Mouse (Mus musculus): ENCODE data around the gene Pigw. TPM values are rescaled to one million over a fixed set of nuclear protein-coding genes. Genes with fewer than 3 reads are reported as not detected.
A peak's percentile ranks its signal among the peaks of the same experiment; 100 is the strongest.

The Pigw gene
- 1 to 10 TPM; 7.1 to 7.9 TPM for total RNA-seq (2021)

- intact Hi-C loops (cut with DNase I), result loop anchor here (2.0 kb wide), 1 partner anchor 37 kb away; the partner anchor contains the start of gene Znhit3
- DNase-seq (ENCODE audit: low spot score in 2 of 2), result peak; percentile 81 to 87
These were observed at the start of gene Pigw, which contains the start of gene Myo19 for GRCm38 (mm10) chr11:84879772-84880464. Gene Pigw, minus strand, starts transcription at chr11:84880285. Gene Myo19, plus strand, starts transcription at chr11:84880148.

GRCm38 (mm10) chr11:84920981-84921380 lies 40.9 kb upstream of the Pigw start:
- no peak for DNase-seq (ENCODE audit: low spot score in 2 of 2)

GRCm38 (mm10) chr11:84919951-84920350 lies 39.9 kb upstream of the Pigw start:
- intact Hi-C loops (cut with DNase I), result loop anchor here (2.0 to 5.0 kb wide), 3 partner anchors 55 to 262 kb away; no protein-coding TSS in a partner anchor
- DNase-seq (ENCODE audit: low spot score in 2 of 2), result no peak

More at GRCm38 (mm10) chr11:84920981-84921380, 40.9 kb upstream of the Pigw start:
- intact Hi-C loops (cut with DNase I), result no loop called here

- intact Hi-C loops (cut with DNase I), result loop anchor here (2.0 to 5.0 kb wide), 3 partner anchors 56 to 263 kb away; no protein-coding TSS in a partner anchor
- no peak for DNase-seq (ENCODE audit: low spot score in 2 of 2)
These were observed 39.2 kb upstream of the Pigw start for GRCm38 (mm10) chr11:84919276-84919675.

GRCm38 (mm10) chr11:84918425-84918824 lies 38.3 kb upstream of the Pigw start:
- intact Hi-C loops (cut with DNase I), result loop anchor here (2.0 to 5.0 kb wide), 3 partner anchors 56 to 264 kb away; no protein-coding TSS in a partner anchor

GRCm38 (mm10) chr11:84916703-84917300 lies 36.7 kb upstream of the Pigw start:
- intact Hi-C loops (cut with DNase I), result loop anchor here (2.0 to 5.0 kb wide), 3 partner anchors 36 to 265 kb away; partner anchors contain the start of genes Myo19 and Pigw
- no peak for DNase-seq (ENCODE audit: low spot score in 2 of 2)

More at GRCm38 (mm10) chr11:84918425-84918824, 38.3 kb upstream of the Pigw start:
- DNase-seq (ENCODE audit: low spot score in 2 of 2), result peak; percentile 78 to 86

- intact Hi-C loops (cut with DNase I), result loop anchor here (2.0 to 5.0 kb wide), 3 partner anchors 35 to 266 kb away; partner anchors contain the start of genes Myo19 and Pigw
- DNase-seq (ENCODE audit: low spot score in 2 of 2), result peak; percentile 80 to 87
These were observed 36.1 kb upstream of the Pigw start, which contains the start of gene Znhit3 for GRCm38 (mm10) chr11:84916053-84916702. Gene Znhit3, minus strand, starts transcription at chr11:84916366.

- intact Hi-C loops (cut with DNase I), result loop anchor here (5.0 kb wide), 2 partner anchors 78 to 268 kb away; no protein-coding TSS in a partner anchor
These were observed 34.6 kb upstream of the Pigw start for GRCm38 (mm10) chr11:84914673-84915072.

GRCm38 (mm10) chr11:84910411-84910810 lies 30.3 kb upstream of the Pigw start:
- no peak for DNase-seq (ENCODE audit: low spot score in 2 of 2)
- intact Hi-C loops (cut with DNase I), result no loop called here

More at GRCm38 (mm10) chr11:84914673-84915072, 34.6 kb upstream of the Pigw start:
- DNase-seq (ENCODE audit: low spot score in 2 of 2), result no peak

- peak in 1 of 2 experiments; percentile 38 for DNase-seq (ENCODE audit: low spot score in 2 of 2)
- intact Hi-C loops (cut with DNase I), result no loop called here
These were observed 28.4 kb upstream of the Pigw start for GRCm38 (mm10) chr11:84908480-84908879.

GRCm38 (mm10) chr11:84907081-84907480 lies 27.0 kb upstream of the Pigw start:
- no peak for DNase-seq (ENCODE audit: low spot score in 2 of 2)
- intact Hi-C loops (cut with DNase I), result no loop called here

GRCm38 (mm10) chr11:84904597-84905144 lies 24.6 kb upstream of the Pigw start:
- intact Hi-C loops (cut with DNase I), result no loop called here
- peak; percentile 52 to 63 for DNase-seq (ENCODE audit: low spot score in 2 of 2)

GRCm38 (mm10) chr11:84893113-84893512 lies 13.0 kb upstream of the Pigw start:
- DNase-seq (ENCODE audit: low spot score in 2 of 2), result no peak
- intact Hi-C loops (cut with DNase I), result no loop called here

GRCm38 (mm10) chr11:84891705-84892104 lies 11.6 kb upstream of the Pigw start:
- DNase-seq (ENCODE audit: low spot score in 2 of 2), result no peak
- intact Hi-C loops (cut with DNase I), result no loop called here

GRCm38 (mm10) chr11:84889492-84889891 lies 9.4 kb upstream of the Pigw start:
- no peak for DNase-seq (ENCODE audit: low spot score in 2 of 2)
- intact Hi-C loops (cut with DNase I), result no loop called here

- DNase-seq (ENCODE audit: low spot score in 2 of 2), result no peak
- intact Hi-C loops (cut with DNase I), result no loop called here
These were observed 7.9 kb upstream of the Pigw start for GRCm38 (mm10) chr11:84888025-84888424.

GRCm38 (mm10) chr11:84886767-84887511 lies 6.9 kb upstream of the Pigw start:
- intact Hi-C loops (cut with DNase I), result no loop called here
- DNase-seq (ENCODE audit: low spot score in 2 of 2), result no peak

GRCm38 (mm10) chr11:84886236-84886635 lies 6.2 kb upstream of the Pigw start:
- intact Hi-C loops (cut with DNase I), result no loop called here
- DNase-seq (ENCODE audit: low spot score in 2 of 2), result no peak

GRCm38 (mm10) chr11:84885238-84885637 lies 5.2 kb upstream of the Pigw start:
- intact Hi-C loops (cut with DNase I), result no loop called here
- no peak for DNase-seq (ENCODE audit: low spot score in 2 of 2)

Data from left cerebral cortex, postnatal 36 days (tissue).